Mouse (Mus musculus) embryonic facial prominence, embryonic 15.5 days (tissue): Measurements from ENCODE around the gene Carmil3. TPM values are rescaled to one million over a fixed set of nuclear protein-coding genes. Genes with fewer than 3 reads are reported as not detected.

ENCODE experiments used
- ATAC-seq: fragments of 200-750 bp; cut with Nextera tagmentation; 2 replicates; pipeline ENCODE4 v1.8.0; 2017; ENCODE audit warnings: low read depth, moderate TSS enrichment; ENCODE audit not compliant: insufficient number of reproducible peaks, low FRiP score, low TSS enrichment
- H3K27ac ChIP-seq: fragments of 300-500 bp; sonication (generic); replicated peaks from 2 replicates; pipeline ENCODE4 v1.5.1; 2015; ENCODE audit warnings: mild to moderate bottlenecking, inconsistent platforms
- H3K27me3 ChIP-seq: fragments of 300-500 bp; sonication (generic); 2 replicates; pipeline ENCODE4 v1.6.1; 2015; ENCODE audit warnings: inconsistent platforms
- H3K36me3 ChIP-seq: fragments of 300-500 bp; sonication (generic); 2 replicates; pipeline ENCODE4 v1.6.1; 2015; ENCODE audit warnings: mild to moderate bottlenecking, inconsistent platforms
- H3K4me1 ChIP-seq: fragments of 300-500 bp; sonication (generic); 2 replicates; pipeline ENCODE4 v1.6.1; 2015; ENCODE audit warnings: inconsistent platforms
- H3K4me2 ChIP-seq: fragments of 300-500 bp; sonication (generic); replicated peaks from 2 replicates; pipeline ENCODE4 v1.6.1; 2015; ENCODE audit warnings: mild to moderate bottlenecking, inconsistent platforms
- H3K4me3 ChIP-seq: fragments of 300-500 bp; sonication (generic); replicated peaks from 2 replicates; pipeline ENCODE4 v1.5.1; 2015; ENCODE audit warnings: mild to moderate bottlenecking, inconsistent platforms
- H3K9ac ChIP-seq: fragments of 300-500 bp; sonication (generic); 2 replicates; pipeline ENCODE4 v1.6.1; 2015; ENCODE audit warnings: inconsistent platforms
- H3K9me3 ChIP-seq: fragments of 300-500 bp; sonication (generic); replicated peaks from 2 replicates; pipeline ENCODE4 v1.6.1; 2016; ENCODE audit warnings: inconsistent platforms
- WGBS: fragments of 180-500 bp; shearing (Covaris S2); methylation state at CpG from one replicate; pipeline ENCODE4 v1.1.7; 2015; 5-methylcytosine and 5-hydroxymethylcytosine counted together
- polyA plus RNA-seq: library from polyadenylated mRNA; unstranded; fragments of >200 nt; fragmentation: Nextera tagmentation; extraction: Ambion mirVana; gene quantifications from 2 replicates; pipeline ENCODE4 v1.2.1, GENCODE M21; 2015

Carmil3 gene
- polyA plus RNA-seq, 1 experiment from 2014 or later, result 2.4 TPM

- no peak overlapping the region for H3K4me2 ChIP-seq
- H3K36me3 ChIP-seq, result no peaks in the 10 kb centered on the region
- peaks cover 8% of the 10 kb centered on the region; the same call in 1 of the 2 replicates for H3K4me1 ChIP-seq
- no peaks in the 10 kb centered on the region for H3K27me3 ChIP-seq
- H3K27ac ChIP-seq, result no peak overlapping the region
- no peak for ATAC-seq
- no peak overlapping the region for H3K4me3 ChIP-seq
- WGBS, result 71% methylated on average over 6 of the region's 6 CpGs
- no peak overlapping the region for H3K9ac ChIP-seq
- no peaks in the 10 kb centered on the region for H3K9me3 ChIP-seq
Measured at GRCm38 (mm10) chr14:55469821-55470220, 20.6 kb upstream of the Carmil3 start.

- peaks cover 8% of the 10 kb centered on the region; the same call in 1 of the 2 replicates for H3K4me1 ChIP-seq
- H3K9ac ChIP-seq, result no peak overlapping the region
- no peak overlapping the region for H3K4me3 ChIP-seq
- H3K4me2 ChIP-seq, result peak overlapping the region; percentile 2; the same call in 1 of the 2 replicates
- H3K27me3 ChIP-seq, result no peaks in the 10 kb centered on the region
- WGBS, result 4% methylated on average over 10 of the region's 10 CpGs
- H3K36me3 ChIP-seq, result no peaks in the 10 kb centered on the region
- ATAC-seq, result no peak
- no peaks in the 10 kb centered on the region for H3K9me3 ChIP-seq
- H3K27ac ChIP-seq, result no peak overlapping the region
Measured at GRCm38 (mm10) chr14:55470806-55471205, 19.6 kb upstream of the Carmil3 start.

GRCm38 (mm10) chr14:55475654-55476053 lies 14.8 kb upstream of the Carmil3 start:
- Histone ChIP-seq H3K4me1 (peaks cover 16% of the 10 kb centered on the region), H3K4me2 (no peak overlapping the region), H3K27ac (no peak overlapping the region), H3K4me3 (no peak overlapping the region), H3K27me3 (no peaks in the 10 kb centered on the region), H3K36me3 (no peaks in the 10 kb centered on the region), H3K9me3 (no peaks in the 10 kb centered on the region), H3K9ac (no peak overlapping the region)
- WGBS, result 50% methylated on average over 2 of the region's 2 CpGs
- ATAC-seq, result no peak

- H3K27ac ChIP-seq, result no peak overlapping the region
- H3K9ac ChIP-seq, result no peak overlapping the region
- no peak overlapping the region for H3K4me2 ChIP-seq
- H3K36me3 ChIP-seq, result 0 out of 2 replicates have a peak, but pooled peaks cover 5% of the 10 kb centered on the region
- no peaks in the 10 kb centered on the region for H3K27me3 ChIP-seq
- no peak overlapping the region for H3K4me3 ChIP-seq
- H3K4me1 ChIP-seq, result peaks cover 10% of the 10 kb centered on the region; the same call in 1 of the 2 replicates
- 96% methylated on average over 1 of the region's 1 CpGs for WGBS
- no peaks in the 10 kb centered on the region for H3K9me3 ChIP-seq
- ATAC-seq, result no peak
Measured at GRCm38 (mm10) chr14:55477421-55477820, 13.0 kb upstream of the Carmil3 start.

GRCm38 (mm10) chr14:55477829-55478228 lies 12.6 kb upstream of the Carmil3 start:
- no peak overlapping the region for H3K27ac ChIP-seq
- 91% methylated on average over 5 of the region's 5 CpGs for WGBS
- no peak overlapping the region for H3K9ac ChIP-seq
- H3K9me3 ChIP-seq, result no peaks in the 10 kb centered on the region
- 0 out of 2 replicates have a peak, but pooled peaks cover 5% of the 10 kb centered on the region for H3K36me3 ChIP-seq
- H3K4me1 ChIP-seq, result peaks cover 10% of the 10 kb centered on the region; the same call in 1 of the 2 replicates
- H3K27me3 ChIP-seq, result no peaks in the 10 kb centered on the region
- H3K4me2 ChIP-seq, result no peak overlapping the region
- ATAC-seq, result no peak
- H3K4me3 ChIP-seq, result no peak overlapping the region

GRCm38 (mm10) chr14:55478651-55479599 lies 11.5 kb upstream of the Carmil3 start, which contains the start of gene Dhrs4:
TSS of gene Dhrs4 (plus strand) at chr14:55478758.
- H3K9me3 ChIP-seq, result no peaks in the 10 kb centered on the region
- H3K9ac ChIP-seq, result peak within 1 kb of the TSS; percentile 56
- H3K4me1 ChIP-seq, result peaks cover 10% of the 10 kb centered on the region; the same call in 1 of the 2 replicates
- no peaks in the 10 kb centered on the region for H3K27me3 ChIP-seq
- H3K27ac ChIP-seq, result peak within 1 kb of the TSS; percentile 89
- peak; percentile 94 for ATAC-seq
- H3K4me2 ChIP-seq, result peak within 1 kb of the TSS; percentile 53
- under 1% methylated on average over 38 of the region's 38 CpGs for WGBS
- H3K36me3 ChIP-seq, result peaks cover 7% of the 10 kb centered on the region; the same call in 1 of the 2 replicates
- H3K4me3 ChIP-seq, result peak within 1 kb of the TSS; percentile 64

- no peak for ATAC-seq
- no peak overlapping the region for H3K27ac ChIP-seq
- H3K36me3 ChIP-seq, result peaks cover 8% of the 10 kb centered on the region; the same call in 1 of the 2 replicates
- 91% methylated on average over 10 of the region's 10 CpGs for WGBS
- H3K27me3 ChIP-seq, result no peaks in the 10 kb centered on the region
- peak overlapping the region; percentile 53 for H3K4me2 ChIP-seq
- no peaks in the 10 kb centered on the region for H3K9me3 ChIP-seq
- H3K4me3 ChIP-seq, result no peak overlapping the region
- peaks cover 10% of the 10 kb centered on the region; the same call in 1 of the 2 replicates for H3K4me1 ChIP-seq
- no peak overlapping the region for H3K9ac ChIP-seq
Measured at GRCm38 (mm10) chr14:55479629-55480028, 10.8 kb upstream of the Carmil3 start.

GRCm38 (mm10) chr14:55484430-55485085 lies 5.9 kb upstream of the Carmil3 start:
- no peak overlapping the region for H3K9ac ChIP-seq
- no peak overlapping the region for H3K4me2 ChIP-seq
- peaks cover 24% of the 10 kb centered on the region; the same call in 1 of the 2 replicates for H3K36me3 ChIP-seq
- H3K4me3 ChIP-seq, result no peak overlapping the region
- H3K4me1 ChIP-seq, result peaks cover 5% of the 10 kb centered on the region; the same call in 1 of the 2 replicates
- 79% methylated on average over 5 of the region's 5 CpGs for WGBS
- no peak for ATAC-seq
- H3K27ac ChIP-seq, result no peak overlapping the region
- H3K9me3 ChIP-seq, result no peaks in the 10 kb centered on the region
- no peaks in the 10 kb centered on the region for H3K27me3 ChIP-seq

GRCm38 (mm10) chr14:55486836-55487235 lies 3.6 kb upstream of the Carmil3 start:
- no peak overlapping the region for H3K9ac ChIP-seq
- WGBS, result 88% methylated on average over 8 of the region's 8 CpGs
- H3K4me2 ChIP-seq, result no peak overlapping the region

GRCm38 (mm10) chr14:55491291-55491833 lies 911 bp downstream of the Carmil3 start:
- Histone ChIP-seq H3K4me3 (peak overlapping the region; percentile 70), H3K36me3 (peaks cover 14% of the 10 kb centered on the region; the same call in 1 of the 2 replicates), H3K4me1 (peaks cover 11% of the 10 kb centered on the region), H3K27me3 (no peaks in the 10 kb centered on the region), H3K27ac (peak overlapping the region; percentile 75; the same call in 1 of the 2 replicates), H3K9ac (peak overlapping the region; percentile 42), H3K4me2 (peak overlapping the region; percentile 99), H3K9me3 (no peaks in the 10 kb centered on the region)
- WGBS, result under 1% methylated on average over 28 of the region's 30 CpGs
- ATAC-seq, result peak; percentile 31

More at GRCm38 (mm10) chr14:55486836-55487235, 3.6 kb upstream of the Carmil3 start:
- peaks cover 20% of the 10 kb centered on the region; the same call in 1 of the 2 replicates for H3K36me3 ChIP-seq
- peaks cover 11% of the 10 kb centered on the region for H3K4me1 ChIP-seq
- no peaks in the 10 kb centered on the region for H3K27me3 ChIP-seq
- H3K4me3 ChIP-seq, result no peak overlapping the region
- no peak for ATAC-seq
- no peaks in the 10 kb centered on the region for H3K9me3 ChIP-seq
- no peak overlapping the region for H3K27ac ChIP-seq
